Mouse (Mus musculus) 416B (cell line): ENCODE results near the gene Phc3.
"Not testable (repeated sequence)": the region's sequence is repeated elsewhere in the genome, so short reads cannot be mapped to it uniquely, and the experiment has no call there.

Experiments used
- DNase-seq: peaks from one replicate; pipeline ENCODE4 v3.0.0; 2011; ENCODE audit warnings: low read depth

Gene Phc3

GRCm38 (mm10) chr3:30868625-30869024, 100.6 kb downstream of the Phc3 start:
- no peak for DNase-seq

- no peak for DNase-seq
These were observed 101.0 kb downstream of the Phc3 start for GRCm38 (mm10) chr3:30868176-30868575.

GRCm38 (mm10) chr3:30864640-30865039, 104.6 kb downstream of the Phc3 start:
- DNase-seq: peak; percentile 50

GRCm38 (mm10) chr3:30863712-30864435, 105.3 kb downstream of the Phc3 start:
- DNase-seq: peak; percentile 36

GRCm38 (mm10) chr3:30860705-30861104, 108.5 kb downstream of the Phc3 start:
- peak; percentile 65 for DNase-seq

- not testable (repeated sequence) for DNase-seq
These were observed 109.6 kb downstream of the Phc3 start for GRCm38 (mm10) chr3:30859599-30859998.

- DNase-seq: peak; percentile 24
These were observed 113.4 kb downstream of the Phc3 start, which contains the start of gene Gpr160 for GRCm38 (mm10) chr3:30855604-30856458. TSS of gene Gpr160 (plus strand) at chr3:30855950.

GRCm38 (mm10) chr3:30853596-30853995, 115.6 kb downstream of the Phc3 start:
- no peak for DNase-seq

GRCm38 (mm10) chr3:30851422-30851821, 117.8 kb downstream of the Phc3 start:
- DNase-seq: no peak
